Mouse (Mus musculus) layer of hippocampus, postnatal 25 days (tissue): ENCODE measurements at regions not wholly inside any gene's neighbourhood (a gene's known extent, or its start where the extent isn't known, plus 50 kb on each side); places are given as distances from the start of the nearest gene placed in this dataset.
"Not testable (repeated sequence)": the region's sequence is repeated elsewhere in the genome, so short reads cannot be mapped to it uniquely, and the experiment has no call there.

Experiments
- DNase-seq, 2 experiments: peaks; one replicate each; pipeline ENCODE4 v3.0.0; 2022; ENCODE audit warnings: mixed read lengths in 2 of 2, low spot score in 1 of 2; ENCODE audit errors: extremely low spot score in 1 of 2
- microRNA-seq, 2 experiments: library from miRNA; unstranded; fragments of <30 nt; microRNA quantifications; one replicate each; pipeline ENCODE4 v1.2.0; 2021

GRCm38 (mm10) chr12:15161864-15162263 is 654.9 kb downstream of the Trib2 start:
- no peak for DNase-seq

DNA sequence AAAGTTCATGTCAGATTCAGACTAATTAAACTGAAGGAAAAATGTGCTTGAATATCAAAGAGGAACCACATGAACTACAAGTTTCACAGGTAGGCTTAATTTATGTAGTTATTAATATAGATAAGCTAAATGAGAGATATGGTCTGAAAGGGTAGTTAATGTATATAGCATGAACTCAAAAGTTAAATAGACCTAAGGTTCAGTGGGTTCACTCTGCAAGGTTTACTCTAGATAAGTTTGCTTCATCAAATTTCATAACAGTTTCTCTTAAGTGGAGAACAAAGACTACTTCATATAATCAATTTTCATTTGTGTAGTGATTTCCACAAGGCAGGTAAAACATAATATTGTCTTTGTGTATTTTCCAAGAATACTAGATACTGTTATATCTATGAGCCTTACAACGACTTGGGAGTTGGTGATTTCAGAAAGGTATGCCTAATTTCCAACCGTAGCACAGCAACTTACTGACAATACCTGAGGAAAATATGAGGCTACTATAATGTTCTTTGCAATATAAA is 656.2 kb downstream of the Trib2 start:
- DNase-seq = no peak

GRCm38 (mm10) chr12:15146398-15146797 is 670.3 kb downstream of the Trib2 start:
- no peak for DNase-seq

DNA sequence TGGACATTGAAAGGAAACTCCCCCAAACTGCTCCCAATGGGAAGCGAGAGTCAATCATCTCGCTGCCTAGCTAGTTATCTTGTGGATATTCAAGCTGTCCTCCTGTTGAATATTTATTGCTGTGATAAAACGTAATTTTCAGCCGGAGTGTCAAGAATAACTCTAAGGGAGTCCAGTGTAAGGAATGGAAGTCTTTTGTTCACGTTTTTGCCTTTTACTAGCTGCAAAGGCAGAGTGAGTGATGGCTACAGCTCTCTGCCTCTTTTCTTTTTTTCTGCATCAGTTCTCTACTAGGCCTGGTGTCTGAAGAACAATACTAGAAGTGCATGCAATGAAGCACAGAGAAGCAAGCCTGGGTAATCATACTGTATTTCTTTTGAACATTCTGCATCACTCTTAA is 679.7 kb downstream of the Trib2 start:
- no peak for DNase-seq

DNA sequence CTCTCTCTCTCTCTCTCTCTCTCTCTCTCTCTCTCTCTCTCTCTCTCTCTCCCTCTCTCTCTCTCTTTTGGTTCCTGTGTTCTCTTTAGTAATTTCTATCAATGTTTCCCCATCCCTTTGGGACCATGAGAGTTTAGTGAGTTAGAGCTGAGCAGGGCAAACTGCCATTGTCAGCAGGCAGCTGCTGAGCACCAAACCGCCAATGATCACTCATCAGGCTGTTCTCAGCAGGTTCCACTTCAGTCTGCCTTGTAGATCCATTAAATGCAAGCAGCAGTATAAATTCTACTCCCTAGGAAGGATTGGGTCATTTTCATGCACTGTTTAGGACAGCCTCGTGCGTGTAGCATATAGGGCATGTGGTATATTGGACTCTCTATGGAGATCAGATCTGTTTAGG is 692.5 kb downstream of the Trib2 start:
- no peak for DNase-seq

DNA sequence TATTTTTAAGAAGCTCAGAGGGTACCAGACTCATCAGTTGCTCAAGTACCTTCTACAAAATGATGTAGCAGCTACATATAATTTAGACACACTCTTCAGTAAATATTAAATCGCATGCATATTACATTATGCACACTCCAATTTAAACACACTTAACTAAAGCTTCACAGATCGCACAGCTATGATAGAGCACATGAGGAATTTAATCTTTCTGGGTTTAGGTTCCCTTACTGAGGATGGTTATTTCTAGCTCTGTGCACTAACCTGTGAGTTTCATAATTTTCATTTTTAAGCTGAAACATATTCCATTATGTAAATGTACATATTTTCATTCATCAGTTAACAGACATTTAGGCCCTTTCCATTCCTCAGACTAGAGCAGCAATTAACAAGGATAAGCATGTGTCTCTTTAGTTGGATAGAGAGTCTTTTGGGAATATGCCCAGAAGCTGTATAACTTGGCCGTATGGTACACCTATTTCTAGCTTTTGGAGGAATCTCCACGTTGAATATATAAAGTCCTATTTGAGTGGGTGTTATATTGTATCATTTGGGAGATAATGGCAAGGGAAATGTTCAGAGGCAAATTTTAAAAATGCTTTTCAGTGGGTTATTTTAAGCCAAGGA is 694.0 kb downstream of the Trib2 start:
- no peak for DNase-seq

DNA sequence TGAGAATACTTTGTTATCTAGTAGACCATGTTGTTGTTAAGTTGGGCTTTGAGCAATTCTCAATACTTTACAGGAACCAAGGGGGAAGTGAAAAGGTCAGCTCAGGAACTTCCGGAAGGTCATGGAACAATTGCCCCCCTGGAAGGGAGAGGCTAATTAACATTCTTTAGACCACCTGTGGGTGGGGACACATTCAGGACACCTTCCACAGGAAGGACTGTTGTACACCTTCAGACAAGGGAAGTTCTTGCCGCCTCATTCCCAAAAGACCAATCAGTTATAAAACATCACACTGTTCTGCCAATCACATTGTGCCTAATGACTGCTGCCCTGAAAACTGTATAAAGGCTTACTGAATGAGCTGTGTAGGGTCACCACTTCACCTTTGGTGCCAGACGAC is 701.2 kb downstream of the Trib2 start:
- no peak for DNase-seq

GRCm38 (mm10) chr12:15114793-15115192 is 701.9 kb downstream of the Trib2 start:
- no peak for DNase-seq

DNA sequence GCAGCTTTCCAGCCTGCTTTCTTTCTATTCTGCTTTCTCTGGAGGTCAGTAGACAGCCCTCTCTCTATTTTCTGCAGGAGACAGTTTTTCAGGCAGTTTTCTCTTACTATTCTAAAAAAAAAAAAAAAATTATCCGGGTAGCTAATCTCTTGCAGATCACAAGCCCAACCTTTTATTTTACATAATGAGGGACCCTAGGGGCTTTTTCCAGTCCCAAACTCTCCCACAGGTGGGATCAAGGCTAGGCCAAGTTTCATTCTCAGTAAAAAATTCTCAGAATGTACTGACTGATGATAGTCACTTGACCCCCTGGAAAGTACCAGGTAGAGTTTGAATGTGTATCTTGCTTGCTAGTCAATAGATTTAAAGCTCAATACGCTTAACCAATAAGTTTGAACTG is 705.7 kb downstream of the Trib2 start:
- no peak for DNase-seq

DNA sequence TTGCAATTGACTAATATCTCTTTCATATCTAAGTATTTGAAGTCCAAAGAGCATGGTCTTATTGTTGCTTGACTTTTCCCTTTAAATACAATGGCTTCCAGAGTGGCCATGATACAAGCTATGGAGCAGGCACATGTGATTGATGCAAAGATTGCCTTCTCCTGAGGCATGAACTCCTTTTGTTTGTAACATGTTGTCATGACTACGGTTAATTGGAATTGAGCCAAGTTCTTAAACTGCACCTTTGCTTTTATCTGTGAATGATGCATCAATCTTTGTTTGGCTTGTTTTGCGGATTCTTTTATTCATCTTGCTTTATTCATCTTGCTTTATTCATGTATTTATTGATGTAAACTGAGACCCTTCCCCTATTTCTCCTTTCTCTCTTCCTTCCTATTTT is 711.8 kb downstream of the Trib2 start:
- no peak for DNase-seq

DNA sequence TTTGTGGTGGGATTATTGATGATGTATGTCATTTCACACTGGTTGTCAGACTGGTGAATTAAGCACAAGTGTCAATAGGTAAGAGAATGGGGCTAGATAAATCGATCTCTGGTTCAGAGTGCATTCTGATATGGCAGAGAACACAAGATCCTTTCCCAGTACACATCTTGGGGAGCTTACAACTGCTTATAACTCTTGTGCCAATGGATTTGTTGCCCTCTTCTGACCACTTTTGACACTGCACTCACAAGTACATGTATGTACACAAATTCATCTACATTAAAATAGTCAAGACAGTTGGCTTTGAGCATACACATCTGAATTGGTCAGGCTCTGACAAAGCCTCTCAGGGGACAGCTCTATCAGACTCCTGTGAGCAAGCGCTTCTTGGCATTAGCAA is 738.1 kb downstream of the Trib2 start:
- peak in 1 of 2 experiments; percentile 19 for DNase-seq

GRCm38 (mm10) chr12:15064351-15064750 is 752.4 kb downstream of the Trib2 start:
- DNase-seq = no peak

GRCm38 (mm10) chr12:15051387-15051786 is 765.3 kb downstream of the Trib2 start:
- no peak for DNase-seq

DNA sequence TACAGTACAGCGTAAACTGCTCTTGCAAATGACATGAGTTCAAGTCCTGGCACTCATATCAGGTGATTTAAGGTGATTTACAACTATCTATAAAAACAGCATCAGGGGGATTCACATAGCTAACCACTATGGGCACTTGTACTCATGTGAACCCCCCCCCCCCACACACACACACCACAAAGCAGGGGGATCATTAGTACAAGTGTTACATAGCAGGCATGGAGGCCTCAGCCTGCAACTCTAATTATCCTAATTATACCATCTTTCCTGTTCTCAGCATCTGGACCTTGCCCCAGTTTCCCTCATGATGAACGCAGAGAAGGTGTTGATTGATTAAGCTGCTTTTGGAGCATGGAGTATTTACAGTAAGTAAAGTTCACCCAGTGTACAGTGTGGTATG is 773.5 kb downstream of the Trib2 start:
- DNase-seq = no peak

DNA sequence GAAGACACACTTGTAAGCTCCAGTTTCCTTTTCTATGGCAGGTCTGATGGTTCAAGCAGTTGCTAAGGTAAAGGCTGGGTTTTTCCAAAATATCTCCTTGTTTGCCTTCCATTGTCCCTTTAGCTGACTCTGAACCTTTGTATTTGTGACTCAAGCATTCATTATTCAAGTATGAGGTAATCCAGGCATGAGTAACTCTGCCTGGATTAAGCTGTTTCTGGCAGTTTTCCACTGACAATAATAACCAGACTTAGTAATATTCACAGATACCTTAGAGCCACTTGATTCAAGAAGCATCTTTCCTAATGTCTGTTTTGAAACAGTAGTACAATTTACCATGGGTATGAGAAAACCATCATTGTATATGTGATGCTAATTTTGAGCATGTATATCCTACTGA is 805.6 kb downstream of the Trib2 start:
- no peak for DNase-seq

DNA sequence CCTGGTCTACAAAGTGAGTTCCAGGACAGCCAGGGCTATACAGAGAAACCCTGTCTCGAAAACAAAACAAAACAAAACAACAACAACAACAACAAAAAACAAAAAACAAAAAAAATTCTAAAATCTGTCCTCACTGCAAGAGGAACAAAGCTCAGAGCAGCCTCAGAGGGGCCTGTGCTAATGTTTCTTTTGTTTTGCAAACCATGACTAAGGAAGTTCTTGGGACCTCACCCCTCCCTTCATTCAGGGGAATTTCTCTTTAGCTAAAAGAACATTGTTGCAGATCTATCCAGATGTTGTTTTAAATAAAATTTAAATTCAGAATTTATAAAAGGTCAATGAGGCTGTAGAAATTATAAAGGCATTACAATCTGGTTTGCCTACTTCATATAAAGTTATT is 814.3 kb downstream of the Trib2 start:
- not testable (repeated sequence) for DNase-seq

Small RNA genes lying in the stretch of these regions (microRNA-seq; reads per million reads assigned to microRNA genes)
- gene Gm27682 = 0 reads per million in 2 experiments
